Mouse (Mus musculus) embryonic fibroblast, embryonic 13.5 days (primary cell): ENCODE measurements around the gene Esam. TPM values are rescaled to one million over a fixed set of nuclear protein-coding genes. Genes with fewer than 3 reads are reported as not detected.

Experiments
- H3K27ac ChIP-seq: 2 replicates; pipeline ENCODE4 v1.5.1; 2012; ENCODE audit warnings: low read length, control low read depth, inconsistent platforms; ENCODE audit not compliant: insufficient read depth
- H3K4me1 ChIP-seq: 2 replicates; pipeline ENCODE4 v1.6.1; 2011; ENCODE audit warnings: low read length; ENCODE audit not compliant: control insufficient read depth, insufficient read depth
- H3K4me3 ChIP-seq: 2 replicates; pipeline ENCODE4 v1.5.1; 2011; ENCODE audit warnings: mild to moderate bottlenecking, control low read depth, low read length; ENCODE audit not compliant: insufficient read depth
- CTCF ChIP-seq: IDR thresholded peaks from 2 replicates; pipeline ENCODE4 v1.5.1; 2011; ENCODE audit warnings: mild to moderate bottlenecking, control low read depth, low read length, moderate library complexity, borderline replicate concordance; ENCODE audit not compliant: insufficient read depth
- POLR2A ChIP-seq: IDR thresholded peaks from 2 replicates; pipeline ENCODE4 v1.6.1; 2011; ENCODE audit warnings: low read depth, mild to moderate bottlenecking, control low read depth, low read length, moderate library complexity
- polyA plus RNA-seq: library from polyadenylated mRNA; stranded (reverse); fragments of >200 nt; gene quantifications from 2 replicates; pipeline ENCODE4 v1.2.4, GENCODE M21; 2011; ENCODE audit warnings: low read depth; ENCODE audit not compliant: missing spikeins, insufficient read length

Esam gene
- polyA plus RNA-seq, 1 experiment: 0.28 TPM

DNA sequence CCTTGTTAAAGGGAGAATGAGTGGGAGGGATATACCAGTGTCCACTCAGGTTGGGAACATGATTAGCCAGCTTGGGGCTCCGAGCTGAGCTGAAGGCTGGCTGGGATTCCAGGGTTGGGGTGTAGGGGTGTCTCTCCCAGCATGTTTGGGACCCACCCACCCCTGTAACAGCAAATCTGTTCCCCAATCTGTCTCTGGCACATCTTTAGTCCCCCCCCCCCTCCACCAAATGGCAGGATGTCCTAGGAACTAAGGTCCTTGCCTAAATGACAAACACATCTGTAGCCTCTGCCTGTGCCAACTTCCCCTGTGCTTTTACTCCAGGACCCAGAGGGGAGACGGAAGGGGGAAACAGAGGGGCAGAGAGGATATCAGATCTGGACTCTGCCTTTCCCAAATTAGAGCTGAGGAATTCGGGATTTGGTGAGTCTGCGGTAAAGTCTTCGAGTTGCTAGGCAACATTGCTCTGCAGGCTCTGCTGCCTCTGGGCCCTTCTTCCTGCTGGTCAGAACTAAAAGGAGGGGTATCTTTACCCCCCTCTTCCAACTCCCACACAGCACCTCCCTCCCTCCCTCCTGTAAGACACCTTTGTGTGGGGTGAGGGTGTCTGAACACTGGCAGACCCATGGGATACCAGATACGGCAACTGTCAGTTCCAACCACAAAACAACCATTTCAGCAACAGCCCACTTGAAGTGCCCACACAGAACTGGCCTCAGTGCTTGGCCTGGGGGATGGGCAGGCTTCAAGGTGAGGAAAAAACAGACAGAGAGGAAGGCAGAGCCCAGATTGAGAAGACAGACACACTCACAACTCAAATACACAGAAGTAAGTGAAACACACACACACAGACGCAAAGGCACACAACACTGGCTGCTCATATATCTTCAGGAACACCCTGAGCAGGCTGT is 27.2 kb downstream of the Esam start, which contains the start of gene Siae:
Gene Siae (plus strand): TSS at position 861 of the 911 bp plus-strand sequence.
- Histone ChIP-seq H3K27ac (no peak within 1 kb of the TSS), H3K4me1 (no peaks in the 10 kb centered on the region), H3K4me3 (no peak within 1 kb of the TSS)
- no peak for TF ChIP-seq CTCF
- TF ChIP-seq POLR2A: no peak

DNA sequence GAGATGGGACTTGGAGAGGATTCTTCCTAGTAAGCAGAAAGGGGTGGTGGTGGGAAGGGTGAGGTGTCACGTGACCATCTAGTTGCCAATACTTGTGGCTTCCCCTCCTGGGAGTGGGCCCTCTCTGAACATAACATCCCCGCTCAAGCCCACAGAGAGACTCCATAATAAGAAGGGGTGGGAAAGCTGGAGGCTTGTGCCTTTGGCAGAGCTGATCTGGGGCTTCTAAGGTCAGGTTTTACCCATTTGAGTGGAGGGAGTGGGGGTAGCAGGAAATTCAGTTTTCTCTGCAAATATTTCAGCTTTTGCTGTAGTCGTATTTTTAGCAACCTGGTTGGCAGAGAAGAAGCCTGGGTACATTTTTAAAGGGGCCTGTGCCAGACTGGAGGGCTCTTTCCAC is 28.5 kb downstream of the Esam start:
- Histone ChIP-seq H3K27ac (no peak overlapping the region), H3K4me3 (no peak overlapping the region), H3K4me1 (no peaks in the 10 kb centered on the region)
- TF ChIP-seq CTCF (no peak), POLR2A (no peak)

DNA sequence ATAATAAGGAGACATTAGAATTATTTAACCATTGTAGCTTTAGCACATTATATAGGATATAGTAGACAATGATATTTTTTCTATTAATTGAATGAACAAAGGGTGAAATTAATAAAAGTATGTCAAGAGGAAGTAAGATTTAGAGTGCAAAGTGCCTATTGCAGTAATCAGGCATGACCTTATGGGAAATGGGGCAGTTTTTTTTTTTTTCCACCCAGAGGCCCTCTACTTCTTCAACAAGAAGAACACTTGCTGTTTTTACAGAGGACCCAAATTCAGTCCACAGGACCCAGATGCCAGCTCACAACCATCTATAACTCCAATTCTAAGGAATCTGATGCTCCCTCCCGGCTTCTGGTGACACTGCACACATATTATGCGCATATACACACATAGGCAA is 32.7 kb downstream of the Esam start:
- H3K4me3 ChIP-seq: no peak overlapping the region
- TF ChIP-seq CTCF (no peak), POLR2A (no peak)
- H3K27ac ChIP-seq: no peak overlapping the region
- no peaks in the 10 kb centered on the region for H3K4me1 ChIP-seq

DNA sequence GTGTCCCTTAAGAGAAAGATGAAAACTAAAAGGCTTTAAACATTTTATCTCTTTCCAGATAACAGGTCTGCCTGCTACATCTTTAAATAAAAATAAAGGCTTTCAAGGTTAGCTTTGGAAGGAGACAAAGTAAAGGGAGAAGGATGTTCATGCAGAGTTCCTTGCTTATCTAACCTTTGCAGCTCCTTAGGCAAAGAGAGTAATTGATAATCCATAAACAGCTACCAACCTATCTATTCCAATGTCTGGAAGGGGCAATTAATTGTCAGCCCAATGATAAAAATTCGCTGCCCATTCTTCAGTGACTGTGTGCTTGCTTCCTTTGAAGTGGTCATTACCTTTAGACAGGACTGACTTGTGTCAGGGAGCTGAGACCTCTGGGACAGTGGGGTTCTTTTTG is 35.9 kb downstream of the Esam start:
- H3K4me3 ChIP-seq: no peak overlapping the region
- H3K27ac ChIP-seq: no peak overlapping the region
- TF ChIP-seq POLR2A (no peak), CTCF (no peak)
- H3K4me1 ChIP-seq: no peaks in the 10 kb centered on the region

DNA sequence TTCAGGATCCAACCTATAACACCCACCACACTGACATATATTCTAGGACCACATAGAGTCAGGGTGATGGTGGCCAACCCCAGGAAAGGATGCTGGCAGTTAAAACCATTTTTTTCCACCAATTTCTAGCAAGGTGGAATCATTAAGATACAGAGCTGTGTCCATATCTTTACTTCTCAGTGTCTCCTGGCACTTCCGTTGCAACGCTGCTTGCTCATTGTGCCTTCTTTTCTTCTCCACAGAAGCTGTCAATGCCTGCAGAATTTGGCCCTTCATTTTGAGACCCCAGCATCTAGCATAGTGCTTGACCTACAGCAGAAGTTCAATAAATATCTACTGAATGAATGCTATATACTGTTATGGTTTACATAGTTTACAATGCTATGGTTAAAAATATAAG is 39.1 kb downstream of the Esam start:
- Histone ChIP-seq H3K4me3 (no peak overlapping the region), H3K27ac (no peak overlapping the region), H3K4me1 (no peaks in the 10 kb centered on the region)
- TF ChIP-seq POLR2A: no peak
- no peak for TF ChIP-seq CTCF

DNA sequence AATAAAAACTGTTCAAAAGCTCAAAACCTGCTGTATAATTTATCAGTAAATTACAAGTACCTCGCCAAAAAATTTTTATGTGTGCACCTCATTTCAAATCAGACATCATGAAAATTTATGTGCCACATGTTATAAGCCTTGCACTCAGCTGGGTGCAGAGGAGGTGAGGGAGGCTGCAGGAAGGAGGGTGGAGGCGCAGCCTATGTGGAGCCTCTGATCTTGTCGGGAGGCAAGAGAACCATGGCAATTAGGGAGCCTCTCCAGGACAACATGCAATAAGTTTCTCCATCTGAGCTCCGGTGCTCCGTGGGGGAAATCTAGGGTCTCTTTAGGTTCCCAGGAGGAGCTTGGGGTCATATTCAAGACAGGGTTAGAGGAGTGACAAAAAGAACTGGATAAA is 39.6 kb downstream of the Esam start:
- TF ChIP-seq CTCF: no peak
- Histone ChIP-seq H3K4me3 (no peak overlapping the region), H3K4me1 (no peaks in the 10 kb centered on the region), H3K27ac (no peak overlapping the region)

DNA sequence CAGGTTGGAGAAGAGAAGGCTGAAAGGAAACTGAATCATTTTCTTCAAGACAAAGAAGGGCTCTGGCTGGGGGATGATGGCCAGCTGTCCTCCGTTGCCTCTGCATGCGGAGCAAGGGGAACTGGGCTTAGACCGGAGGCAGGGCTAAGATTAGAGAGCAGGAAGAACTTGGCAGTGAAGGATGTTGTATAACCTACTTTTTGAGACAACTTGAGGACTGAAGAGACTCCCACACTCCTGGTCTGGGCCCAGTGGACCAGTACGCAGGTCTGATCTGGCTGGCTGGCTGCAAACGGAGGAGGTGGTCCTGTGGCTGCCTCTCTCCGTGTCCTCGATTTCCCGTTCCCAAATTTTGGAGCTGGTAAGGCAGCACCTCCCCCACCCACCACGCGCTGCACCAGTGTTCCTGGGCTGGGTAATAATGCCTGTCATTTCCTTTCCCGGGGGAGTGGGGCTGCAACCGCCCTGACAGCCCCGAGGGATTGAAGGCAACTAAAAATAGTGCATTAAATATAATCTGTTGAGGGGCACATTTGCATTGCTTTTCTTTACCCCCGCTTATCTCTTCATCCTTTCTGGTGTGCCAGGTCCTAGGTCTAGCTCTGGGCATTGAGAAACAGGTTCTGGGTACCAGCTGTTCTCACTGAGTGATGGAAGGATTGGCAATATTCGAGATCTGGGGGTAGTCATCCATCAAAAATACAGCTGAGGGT is 40.2 kb downstream of the Esam start:
- Histone ChIP-seq H3K4me3 (no peak overlapping the region), H3K4me1 (no peaks in the 10 kb centered on the region), H3K27ac (no peak overlapping the region)
- TF ChIP-seq POLR2A (no peak), CTCF (no peak)

DNA sequence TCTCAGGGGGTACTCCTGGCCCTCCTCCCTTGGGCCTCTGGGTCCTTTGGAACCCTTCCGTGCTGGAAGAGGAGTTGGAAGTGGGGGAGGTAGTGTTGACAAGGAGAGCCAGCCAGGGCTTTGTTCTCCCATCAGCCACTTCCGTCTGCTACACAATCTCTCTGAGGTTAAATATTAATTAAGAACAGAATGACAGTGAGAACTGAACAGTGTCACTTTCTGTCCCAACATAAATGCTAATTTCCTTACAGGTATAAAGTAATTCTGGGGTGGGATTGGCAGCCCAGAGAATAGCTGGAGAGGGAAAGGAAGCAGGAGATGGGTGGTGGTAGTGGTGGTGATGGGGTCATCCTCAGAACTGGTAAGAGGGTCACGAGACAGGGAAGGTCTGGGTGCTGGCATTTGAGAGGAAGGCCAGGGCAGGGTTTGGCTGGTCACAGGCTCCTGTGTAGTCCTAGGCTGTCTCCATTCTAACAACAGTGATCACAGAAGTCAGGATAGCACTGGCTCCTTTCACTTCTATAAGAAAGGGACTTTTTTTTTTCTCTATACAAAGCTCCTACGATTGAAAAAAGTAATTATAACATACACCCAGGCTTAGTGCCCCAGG is 40.8 kb downstream of the Esam start:
- no peaks in the 10 kb centered on the region for H3K4me1 ChIP-seq
- no peak overlapping the region for H3K27ac ChIP-seq
- TF ChIP-seq POLR2A (no peak), CTCF (no peak)
- no peak overlapping the region for H3K4me3 ChIP-seq

DNA sequence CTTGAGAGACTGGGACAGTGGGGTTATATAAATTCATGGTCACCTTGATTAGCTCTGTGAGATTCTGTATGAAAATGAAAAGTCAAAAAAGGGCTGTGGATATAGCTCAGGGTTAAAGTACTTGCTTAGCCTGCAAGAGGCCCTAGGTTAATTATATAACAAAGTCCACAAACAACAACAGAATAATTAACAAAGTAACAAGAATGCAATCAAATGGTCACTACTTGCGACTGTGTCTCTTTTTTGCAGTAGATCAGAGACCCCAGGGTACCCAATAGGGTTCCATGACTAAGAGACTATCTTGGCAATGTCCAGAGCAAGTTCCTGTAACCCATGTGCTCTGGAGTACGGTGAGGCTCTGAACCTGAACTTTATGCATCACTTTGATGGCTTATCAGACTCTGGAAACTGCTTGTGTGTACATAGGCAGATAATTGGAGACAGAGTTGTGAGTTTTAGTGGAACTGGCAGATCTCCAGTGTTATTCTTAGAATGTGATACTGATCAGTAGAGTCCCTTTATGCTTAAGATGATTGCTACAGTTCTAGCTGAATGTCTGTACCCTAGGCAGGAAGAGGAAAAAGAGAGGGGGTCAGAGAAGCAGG is 41.5 kb downstream of the Esam start:
- no peaks in the 10 kb centered on the region for H3K4me1 ChIP-seq
- H3K27ac ChIP-seq: no peak overlapping the region
- TF ChIP-seq CTCF: no peak
- no peak for TF ChIP-seq POLR2A
- no peak overlapping the region for H3K4me3 ChIP-seq
